Mouse (Mus musculus) lung, postnatal 4 days (tissue): ENCODE measurements around the gene Cldn24.

Experiments used
- DNase-seq, 2 experiments: peaks; one replicate each; pipeline ENCODE4 v3.0.0; 2021

The Cldn24 gene

DNA sequence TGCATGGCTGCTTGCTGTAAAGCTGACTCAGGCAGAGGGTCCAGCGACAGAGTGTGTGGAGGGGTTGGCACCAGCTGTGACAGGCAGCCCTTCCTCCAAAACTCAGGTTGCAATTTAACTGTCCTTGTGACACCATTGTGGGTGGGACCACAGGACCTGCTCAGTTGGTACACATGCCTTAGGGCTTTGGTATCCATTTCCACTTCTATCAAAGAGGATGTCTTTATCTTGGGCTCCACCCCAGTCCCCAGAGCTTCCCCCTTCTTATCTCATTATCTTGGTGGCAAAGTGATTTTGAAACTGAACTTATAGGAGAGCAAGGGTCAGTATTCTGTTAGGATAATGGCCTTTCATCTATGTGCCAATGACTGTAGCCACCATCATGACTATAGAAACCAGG lies 12.0 kb downstream of the Cldn24 start:
- DNase-seq: no peak

DNA sequence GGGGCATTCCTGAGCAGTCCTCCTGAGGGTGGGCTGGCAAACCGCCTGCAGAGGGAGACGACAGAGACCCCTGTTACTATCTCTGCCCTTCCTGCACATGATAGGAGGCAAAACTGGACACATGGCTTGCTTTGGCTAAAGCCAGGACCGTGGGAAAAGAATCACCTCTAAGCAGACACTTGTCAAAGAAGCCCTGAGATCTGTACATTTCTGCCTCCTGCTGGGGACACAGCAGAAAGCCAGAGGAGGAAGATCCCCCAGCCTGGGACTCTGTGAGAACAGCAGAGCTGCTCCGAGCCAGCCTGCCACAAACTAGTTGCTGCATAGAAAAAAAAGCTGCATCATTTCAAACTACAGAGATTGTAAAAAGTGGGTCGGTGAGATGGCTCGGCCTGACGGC lies 21.1 kb downstream of the Cldn24 start:
- DNase-seq: no peak

- DNase-seq: no peak
These were observed 21.7 kb downstream of the Cldn24 start for GRCm38 (mm10) chr8:47843651-47844050.

DNA sequence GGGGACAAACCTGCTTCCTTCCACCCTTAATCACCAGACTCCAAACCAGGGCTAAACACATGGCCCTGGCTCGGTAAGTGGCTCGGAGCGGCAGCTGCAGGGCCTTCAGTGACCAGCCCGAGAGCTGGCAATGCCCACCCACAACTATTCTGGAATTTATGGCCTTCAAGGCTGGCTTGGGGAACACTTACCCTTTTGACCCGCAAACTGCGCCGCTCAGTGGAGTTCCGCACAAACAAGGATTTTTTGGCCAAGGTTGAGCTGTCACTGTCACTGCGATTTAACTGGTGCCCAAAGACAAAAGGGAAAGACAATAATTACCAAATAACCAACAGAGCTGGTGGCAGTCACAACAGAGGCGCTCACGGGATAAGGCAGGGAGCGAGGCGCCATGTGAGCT lies 24.0 kb downstream of the Cldn24 start:
- no peak for DNase-seq

GRCm38 (mm10) chr8:47847161-47847560 lies 25.2 kb downstream of the Cldn24 start:
- no peak for DNase-seq

DNA sequence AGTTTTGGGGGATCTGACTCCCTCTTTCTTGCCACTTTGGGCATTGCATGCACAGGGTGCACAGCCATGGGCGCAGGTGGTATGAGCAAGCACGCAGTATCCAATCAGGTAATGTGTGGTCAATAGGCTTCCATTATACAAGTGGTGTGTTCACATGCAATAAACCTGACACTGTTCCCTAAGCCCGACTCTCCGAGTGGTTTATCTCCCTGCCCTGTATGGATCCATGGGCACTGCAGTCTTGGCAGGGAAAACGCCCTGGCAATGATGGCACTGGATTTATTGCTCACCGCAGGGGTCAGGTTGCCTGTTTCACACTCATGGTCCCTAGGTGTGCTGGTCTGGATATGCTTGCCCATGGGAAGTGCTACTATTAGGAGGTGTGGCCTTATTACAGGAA lies 26.0 kb downstream of the Cldn24 start:
- DNase-seq: peak in 1 of 2 experiments; percentile 15

DNA sequence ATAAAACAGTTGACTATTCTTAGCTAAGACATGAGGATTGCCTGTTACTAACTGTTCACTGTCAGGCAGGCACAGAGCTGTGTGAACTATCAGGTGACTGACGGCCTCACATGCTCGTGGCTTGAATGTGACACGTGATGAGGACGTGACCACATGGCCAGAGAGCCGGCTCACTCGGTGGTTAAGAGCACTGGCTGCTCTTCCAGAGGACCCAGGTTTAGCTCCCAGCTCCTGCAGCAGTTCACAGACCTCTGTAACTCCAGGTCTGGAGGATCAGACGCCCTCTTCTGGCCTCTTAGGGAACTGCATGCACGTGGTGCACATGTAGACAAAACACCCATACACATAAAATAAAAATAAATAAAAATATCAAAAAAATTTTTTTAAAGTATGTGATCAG lies 27.9 kb downstream of the Cldn24 start:
- no peak for DNase-seq

- DNase-seq: peak; percentile 65 to 84
These were observed 30.0 kb downstream of the Cldn24 start for GRCm38 (mm10) chr8:47851824-47852502.

DNA sequence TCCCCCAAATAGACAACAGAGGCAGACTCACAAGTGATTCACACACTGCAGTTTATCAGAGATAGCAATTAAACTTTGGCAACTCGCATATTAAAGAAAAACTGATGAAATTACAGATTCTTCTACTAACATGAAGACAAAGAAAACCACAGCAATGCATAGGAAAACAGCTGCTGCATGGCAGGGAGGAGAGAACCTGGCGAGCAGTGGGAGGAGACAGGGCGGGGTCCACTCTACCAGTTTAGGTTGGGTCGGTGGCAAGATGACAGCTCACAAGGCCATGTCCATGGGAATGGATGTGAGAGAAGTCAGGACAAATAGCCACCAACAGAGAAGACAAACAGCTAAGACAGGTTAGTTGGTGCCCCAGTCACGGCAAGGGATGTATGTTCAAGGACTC lies 30.8 kb downstream of the Cldn24 start:
- peak in 1 of 2 experiments; percentile 25 for DNase-seq

- no peak for DNase-seq
These were observed 31.4 kb downstream of the Cldn24 start for GRCm38 (mm10) chr8:47853356-47853755.

DNA sequence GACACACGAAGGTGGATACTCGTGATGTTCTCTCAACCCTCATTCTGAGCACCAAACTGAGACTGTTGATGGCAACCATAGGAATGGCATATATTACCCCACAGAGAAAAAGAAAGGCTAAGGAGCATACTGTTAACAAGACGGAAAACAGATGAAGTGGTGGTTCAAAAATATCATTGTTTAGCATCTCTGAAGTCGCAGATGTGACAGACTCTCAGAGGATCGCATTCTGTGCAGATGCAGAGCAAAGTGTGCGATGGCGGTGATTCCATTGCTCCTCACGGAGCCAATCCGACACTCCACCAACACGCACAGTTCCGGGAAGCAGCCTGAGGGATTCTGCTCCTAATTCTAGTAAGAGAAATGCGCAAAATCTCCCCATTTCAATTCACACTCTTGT lies 37.3 kb downstream of the Cldn24 start:
- DNase-seq: no peak

- DNase-seq: no peak
These were observed 44.6 kb downstream of the Cldn24 start for GRCm38 (mm10) chr8:47866568-47866967.

DNA sequence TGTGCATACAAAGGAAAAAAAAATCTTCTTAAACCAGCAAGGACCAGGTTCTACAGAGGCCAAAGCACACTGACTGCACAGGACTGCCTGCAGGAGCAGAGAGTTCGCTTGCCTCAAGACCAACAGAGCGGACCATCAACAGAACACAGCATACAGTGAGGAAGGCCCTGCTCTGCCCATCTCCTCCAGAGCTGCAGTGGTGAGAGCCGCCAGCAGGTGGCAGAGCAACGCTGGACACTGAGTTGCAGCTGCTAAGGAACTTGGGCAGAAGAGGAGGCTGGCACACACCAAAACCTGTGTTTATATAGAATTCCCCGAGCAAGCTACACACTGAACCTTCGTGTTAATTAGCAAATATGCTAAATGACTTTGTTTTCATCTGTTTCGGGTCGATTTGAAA lies 45.1 kb downstream of the Cldn24 start:
- peak; percentile 77 to 88 for DNase-seq
